Mouse (Mus musculus) lung, adult 2 months (tissue): ENCODE data around the gene S100a11.

ENCODE experiments used
- CTCF ChIP-seq: fragments of 200-500 bp; IDR thresholded peaks from 2 replicates; pipeline ENCODE4 v1.5.1; 2011; ENCODE audit warnings: mild to moderate bottlenecking, low read length, control low read depth; ENCODE audit not compliant: insufficient read depth
- POLR2A ChIP-seq: fragments of 200-500 bp; IDR thresholded peaks from 2 replicates; pipeline ENCODE4 v1.6.1; 2011; ENCODE audit warnings: low read depth, mild to moderate bottlenecking, control low read depth, low read length, borderline replicate concordance; ENCODE audit errors: extremely low read depth

- TF ChIP-seq POLR2A = no peak
- no peak for TF ChIP-seq CTCF
Measured at GRCm38 (mm10) chr3:93497131-93497530, 23.2 kb upstream of the S100a11 start.
